Mouse (Mus musculus) embryonic stem cell, embryonic (primary cell): ENCODE measurements at regions not wholly inside any gene's neighbourhood (a gene's known extent, or its start where the extent isn't known, plus 50 kb on each side); places are given as distances from the start of the nearest gene placed in this dataset.

Experiments
- CTCF ChIA-PET, 4 experiments: fragments of 300-600 bp in 2 of 4; fragments of 350-600 bp in 2 of 4; sonication (Branson Sonifier 250); formaldehyde crosslinking; loops; one replicate each; lab custom pipeline; 2022; ENCODE audit warnings: inconsistent platforms in 2 of 4; lab: Charles Lee
- POLR2A ChIA-PET, 4 experiments: fragments of 300-600 bp in 2 of 4; fragments of 350-600 bp in 2 of 4; sonication (Branson Sonifier 250); formaldehyde crosslinking; loops; one replicate each; lab custom pipeline; 2022; ENCODE audit warnings: antibody characterized with exemption in 4 of 4, inconsistent platforms in 1 of 4; lab: Charles Lee

DNA sequence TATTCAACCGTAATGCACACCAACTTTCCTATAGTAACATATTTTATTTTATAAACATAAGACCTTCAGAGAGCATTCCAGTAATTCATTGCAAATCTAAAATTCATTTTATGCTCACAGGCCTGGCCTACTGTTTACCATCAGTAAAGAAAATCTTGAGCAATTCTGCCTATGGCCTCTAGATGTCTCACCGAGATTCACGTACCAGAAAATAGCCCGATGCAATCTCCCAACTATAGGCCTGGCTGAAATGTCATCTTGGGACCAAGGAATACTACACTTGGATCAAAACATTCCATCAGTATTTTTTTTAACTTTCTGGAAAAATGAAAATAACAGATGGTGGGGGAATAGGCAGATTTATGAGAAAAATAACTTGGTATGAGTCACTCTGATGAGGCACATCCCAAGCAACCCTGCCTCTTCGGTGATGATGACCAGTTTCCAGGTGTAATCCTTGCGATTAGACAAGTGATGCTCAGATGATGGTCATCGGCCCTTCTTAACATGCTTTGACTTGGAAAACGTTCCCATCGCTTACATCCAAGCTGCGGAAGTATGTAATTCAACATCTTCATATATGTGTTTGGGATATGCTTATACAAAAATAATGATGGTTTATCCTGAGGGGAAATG is 439.9 kb downstream of the Nyap2 start:
- CTCF ChIA-PET, result no interaction called here
- POLR2A ChIA-PET, result no interaction called here

DNA sequence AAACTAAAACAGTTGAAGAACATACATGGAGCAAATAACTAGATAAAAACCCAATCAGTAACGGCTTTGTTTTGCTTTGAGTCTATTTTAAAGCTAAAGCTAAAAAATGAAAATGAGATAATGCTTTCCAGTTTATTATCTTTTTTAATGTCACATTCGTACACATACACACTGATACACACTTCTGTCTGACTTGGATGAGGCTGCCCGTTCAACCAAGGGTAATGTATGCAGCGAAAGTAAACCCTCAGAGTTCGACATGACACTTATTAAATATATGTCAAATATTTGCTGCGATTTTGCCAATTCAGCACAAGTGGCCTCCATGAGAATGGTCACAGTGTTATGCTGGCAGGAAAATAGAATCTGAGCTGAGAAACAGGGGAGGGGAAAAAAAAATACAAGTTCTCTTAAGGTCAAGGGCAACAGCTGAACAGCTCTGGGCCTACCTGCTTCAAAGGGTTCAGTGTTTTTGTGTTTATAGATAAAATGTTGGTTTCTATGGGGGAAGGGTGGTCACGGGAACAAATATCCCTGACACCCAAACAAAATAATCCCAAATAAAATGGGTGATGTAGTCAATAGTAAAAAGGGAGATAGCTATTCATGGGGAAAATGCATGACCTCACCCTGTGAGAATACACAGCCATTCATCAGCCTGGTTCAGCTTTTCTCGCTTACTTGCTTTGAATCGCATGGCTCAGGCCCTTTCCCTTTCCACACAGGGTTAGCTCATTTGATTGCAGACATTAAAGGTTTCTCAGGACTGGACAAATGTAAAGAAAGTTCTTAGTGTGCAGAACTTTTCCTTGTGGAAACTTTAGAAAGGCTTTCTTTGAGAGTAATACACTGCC is 443.9 kb downstream of the Nyap2 start:
- CTCF ChIA-PET, result no interaction called here
- POLR2A ChIA-PET, result no interaction called here

GRCm38 (mm10) chr1:81522929-81523328 is 446.2 kb downstream of the Nyap2 start:
- POLR2A ChIA-PET, result no interaction called here
- CTCF ChIA-PET, result no interaction called here

DNA sequence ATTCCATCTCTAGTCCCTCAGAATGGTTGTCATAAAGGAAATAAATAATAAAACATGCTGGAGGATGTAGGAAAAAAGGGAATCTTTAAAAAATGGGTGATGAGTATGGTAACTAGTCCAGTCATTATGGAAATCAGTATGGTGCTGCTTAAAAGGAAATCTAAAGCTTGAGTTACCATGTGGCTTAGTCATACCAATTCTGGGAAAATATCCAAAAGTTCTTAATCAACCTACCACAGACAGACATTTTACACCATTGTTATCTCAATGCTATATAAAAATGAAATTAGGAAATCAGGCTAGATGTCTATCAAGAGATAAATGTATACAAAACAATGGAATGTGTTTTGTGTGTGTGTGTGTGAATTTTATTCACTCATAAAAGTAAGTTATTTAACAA is 449.1 kb downstream of the Nyap2 start:
- POLR2A ChIA-PET, result no interaction called here
- CTCF ChIA-PET, result no interaction called here

GRCm38 (mm10) chr1:81537836-81538235 is 461.1 kb downstream of the Nyap2 start:
- ChIA-PET CTCF (no interaction called here), POLR2A (no interaction called here)

- CTCF ChIA-PET, result no interaction called here
These were observed 463.0 kb downstream of the Nyap2 start for GRCm38 (mm10) chr1:81539591-81540311.

DNA sequence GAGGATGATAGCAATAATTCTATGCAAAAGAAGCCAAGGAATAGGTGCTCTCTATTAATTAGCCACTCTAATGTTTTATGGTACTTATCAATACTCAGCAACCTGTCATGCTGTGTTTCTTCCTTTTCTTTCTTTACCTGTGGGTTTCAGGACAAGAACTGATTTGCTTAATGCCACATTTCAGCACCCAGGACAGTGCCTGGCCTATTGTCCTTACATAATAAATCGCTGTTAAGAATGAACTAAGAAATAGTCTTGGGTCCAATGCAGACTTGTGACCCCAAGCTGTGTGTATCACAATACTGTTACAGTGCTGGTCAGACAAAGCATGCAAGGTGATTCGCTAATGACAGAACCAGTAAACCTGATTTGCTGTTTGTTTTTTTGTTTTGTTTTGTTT is 472.2 kb downstream of the Nyap2 start:
- ChIA-PET CTCF (no interaction called here), POLR2A (no interaction called here)

More at GRCm38 (mm10) chr1:81539591-81540311, 463.0 kb downstream of the Nyap2 start:
- POLR2A ChIA-PET, result no interaction called here

DNA sequence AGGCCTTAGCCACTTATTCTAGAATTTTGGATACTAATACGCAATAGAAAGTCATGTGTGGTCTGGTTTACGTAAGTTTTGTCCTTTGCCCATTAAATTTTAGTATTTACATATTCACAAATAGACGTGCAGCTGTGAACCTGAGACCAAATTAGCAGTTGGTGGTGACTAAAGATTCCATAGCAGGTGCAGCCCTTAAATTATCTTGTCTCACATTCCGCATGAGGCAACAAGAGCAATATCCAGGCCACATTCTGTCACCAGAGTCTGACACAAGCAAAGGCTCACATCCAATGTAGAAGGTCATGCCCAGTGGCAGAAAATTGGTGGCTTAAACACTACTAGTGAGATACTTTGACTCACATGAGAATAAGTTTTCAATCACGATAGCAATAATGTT is 473.0 kb downstream of the Nyap2 start:
- ChIA-PET POLR2A (no interaction called here), CTCF (no interaction called here)

- ChIA-PET POLR2A (no interaction called here), CTCF (no interaction called here)
These were observed 476.0 kb downstream of the Nyap2 start for GRCm38 (mm10) chr1:81552731-81553130.

GRCm38 (mm10) chr1:81576965-81577664 is 500.4 kb downstream of the Nyap2 start:
- ChIA-PET POLR2A (no interaction called here), CTCF (no interaction called here)

DNA sequence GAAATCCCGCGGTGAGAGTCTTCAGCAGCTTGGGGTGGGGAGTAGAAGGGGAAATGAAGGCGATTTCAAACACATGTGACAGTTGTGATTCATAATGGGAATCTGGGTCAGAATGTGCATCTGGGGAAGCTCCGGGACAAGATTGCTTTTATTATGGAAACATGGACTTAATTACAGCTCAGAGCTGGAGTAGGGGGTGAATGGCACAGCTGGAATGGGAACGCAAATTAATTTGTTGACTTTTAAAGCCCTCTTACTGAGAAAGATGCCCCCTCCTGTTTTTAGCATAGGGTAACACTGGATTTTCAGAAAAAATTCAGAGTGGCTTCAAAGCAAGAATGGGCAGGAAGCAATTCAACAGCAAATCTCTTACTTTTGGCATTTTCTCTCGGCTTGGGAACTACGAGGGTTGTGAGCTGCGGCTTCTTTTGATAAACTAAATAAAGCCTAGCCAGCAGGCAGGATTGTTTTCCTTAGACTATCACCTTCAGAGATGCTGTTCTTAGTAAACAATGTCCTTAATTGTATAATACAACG is 501.0 kb downstream of the Nyap2 start:
- ChIA-PET CTCF (no interaction called here), POLR2A (no interaction called here)

GRCm38 (mm10) chr1:81581208-81581607 is 504.5 kb downstream of the Nyap2 start:
- ChIA-PET CTCF (no interaction called here), POLR2A (no interaction called here)

- POLR2A ChIA-PET, result no interaction called here
- CTCF ChIA-PET, result no interaction called here
These were observed 511.1 kb downstream of the Nyap2 start for GRCm38 (mm10) chr1:81587780-81588307.

DNA sequence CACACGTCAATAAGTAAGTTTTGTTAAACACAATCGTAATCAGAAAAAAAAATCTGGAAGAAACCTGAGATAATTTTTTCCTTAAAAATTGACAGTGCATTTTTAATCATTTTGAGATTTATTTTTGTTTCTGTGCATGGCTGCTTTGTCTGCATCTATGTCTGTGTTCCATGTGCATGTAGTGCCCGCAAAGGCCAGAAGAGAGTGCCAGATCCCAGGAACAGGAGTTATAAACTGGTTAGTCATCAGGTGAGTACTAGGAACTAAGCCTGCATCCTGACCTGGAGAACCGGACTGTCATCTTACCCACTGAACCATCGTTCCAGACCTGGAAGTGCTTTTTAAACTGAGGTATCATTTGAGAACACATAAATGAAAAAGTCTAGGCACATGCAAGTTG is 514.9 kb downstream of the Nyap2 start:
- POLR2A ChIA-PET, result no interaction called here
- CTCF ChIA-PET, result no interaction called here

GRCm38 (mm10) chr1:81593280-81594182 is 516.8 kb downstream of the Nyap2 start:
- ChIA-PET POLR2A (interaction anchor here in 1 of 4 experiments (0.7 to 1.2 kb wide), 4 partner anchors 36 to 922 kb away, joined by 3 read pairs; no protein-coding TSS in a partner anchor), CTCF (interaction anchor here in 1 of 4 experiments (0.6 kb wide), 1 partner anchor 924 kb away, joined by 3 read pairs; no protein-coding TSS in a partner anchor)

DNA sequence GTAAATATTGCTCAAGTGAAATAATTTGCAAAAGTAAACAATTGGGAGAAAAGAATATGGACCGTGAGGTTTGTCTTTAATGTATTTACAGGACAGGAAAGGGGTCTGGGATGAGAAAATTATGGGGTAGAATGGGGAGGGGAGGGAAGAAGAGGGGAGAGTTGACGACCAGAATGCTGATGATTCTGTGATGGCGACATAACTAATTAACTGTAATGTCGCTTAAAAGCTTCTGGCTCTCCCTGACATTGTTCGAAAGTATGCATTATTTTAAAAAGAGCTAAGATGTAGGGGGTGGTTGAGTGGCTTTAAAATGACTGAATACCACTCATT is 517.4 kb downstream of the Nyap2 start:
- ChIA-PET POLR2A (interaction anchor here in 1 of 4 experiments (0.7 to 1.2 kb wide), 2 partner anchors 37 to 184 kb away, joined by 3 read pairs; no protein-coding TSS in a partner anchor), CTCF (no interaction called here)

DNA sequence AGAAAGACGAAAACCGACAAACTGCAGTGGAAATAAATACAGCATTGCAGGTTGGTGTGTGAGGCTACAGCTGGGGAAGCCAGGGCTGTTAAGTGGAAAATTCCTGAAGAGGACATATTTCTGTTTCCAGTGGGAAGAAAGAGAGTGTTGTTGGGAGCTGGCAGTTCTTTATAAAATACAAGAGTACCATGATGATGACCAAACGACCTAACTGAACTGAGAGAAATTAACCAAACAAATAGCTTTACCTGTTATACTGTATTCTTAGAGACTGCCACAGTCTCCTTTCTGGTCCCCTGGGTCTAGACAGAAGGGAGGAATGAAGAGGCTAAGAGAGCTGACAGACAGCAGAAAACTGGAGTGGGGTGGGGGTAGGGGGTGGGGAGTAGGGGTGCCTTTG is 517.9 kb downstream of the Nyap2 start:
- ChIA-PET POLR2A (interaction anchor here in 1 of 4 experiments (0.5 to 1.2 kb wide), 2 partner anchors 37 to 435 kb away, joined by 3 read pairs; no protein-coding TSS in a partner anchor), CTCF (no interaction called here)

DNA sequence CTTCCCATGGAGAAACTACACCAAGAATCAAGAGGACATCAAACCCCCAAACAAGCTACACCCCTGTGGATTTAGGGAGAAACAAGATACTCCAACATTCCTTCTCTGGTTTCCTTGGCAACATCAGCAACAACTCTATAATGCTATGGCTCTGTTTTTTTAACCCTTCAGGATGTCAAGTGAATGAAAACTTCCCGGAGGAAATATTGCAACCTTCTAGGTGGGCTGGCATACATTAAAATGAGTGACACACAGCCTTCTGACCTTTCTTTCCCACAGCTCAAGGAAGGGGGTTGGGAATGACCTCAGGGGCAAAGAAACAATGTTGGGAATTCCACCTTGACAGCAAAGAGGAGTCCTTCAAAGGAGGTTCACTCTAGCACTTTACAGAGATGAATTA is 532.0 kb downstream of the Nyap2 start:
- POLR2A ChIA-PET, result interaction anchor here in 1 of 4 experiments (0.6 kb wide), 1 partner anchor 974 kb away, joined by 4 read pairs; no protein-coding TSS in a partner anchor

More for the DNA sequence above, 532.0 kb downstream of the Nyap2 start:
- CTCF ChIA-PET, result no interaction called here
